Mouse (Mus musculus) macrophage (primary cell): ENCODE data around the gene Ms4a14. TPM values are rescaled to one million over a fixed set of nuclear protein-coding genes. Genes with fewer than 3 reads are reported as not detected.
"Not testable (repeated sequence)": the region's sequence is repeated elsewhere in the genome, so short reads cannot be mapped to it uniquely, and the experiment has no call there.

ENCODE experiments used
- H3K27ac ChIP-seq: fragments of 350-480 bp; formaldehyde crosslinking; 2 replicates; pipeline ENCODE4 v1.9.0; 2021
- H3K36me3 ChIP-seq: fragments of 350-480 bp; formaldehyde crosslinking; 2 replicates; pipeline ENCODE4 v1.9.0; 2021; ENCODE audit errors: inconsistent target
- H3K4me3 ChIP-seq: fragments of 350-480 bp; formaldehyde crosslinking; 2 replicates; pipeline ENCODE4 v1.9.0; 2021; ENCODE audit errors: inconsistent target
- H3K79me2 ChIP-seq: fragments of 350-480 bp; formaldehyde crosslinking; 2 replicates; pipeline ENCODE4 v1.9.0; 2021; ENCODE audit errors: inconsistent target
- WGBS: methylation state at CpG from one replicate; pipeline ENCODE4 v1.1.7; 2026; ENCODE audit warnings: inconsistent platforms; ENCODE audit not compliant: missing documents; 5-methylcytosine and 5-hydroxymethylcytosine counted together
- polyA plus RNA-seq: library from polyadenylated mRNA; stranded (reverse); fragments of 250-400 nt; gene quantifications from 3 replicates; pipeline ENCODE4 v1.2.4, GENCODE M21; 2018; ENCODE audit warnings: inconsistent platforms

Ms4a14 gene
- polyA plus RNA-seq, 1 experiment from 2014 or later, result 102 TPM

- 21% methylated on average over 9 of the region's 12 CpGs for WGBS
- Histone ChIP-seq H3K36me3 (no peaks in the 10 kb centered on the region), H3K27ac (peak overlapping the region; percentile 70), H3K4me3 (peak overlapping the region; percentile 29), H3K79me2 (no peaks in the 10 kb centered on the region)
These were observed 21.3 kb downstream of the Ms4a14 start for GRCm38 (mm10) chr19:11292990-11293389.

GRCm38 (mm10) chr19:11283773-11284172 is 30.5 kb downstream of the Ms4a14 start, which contains the start of gene Ms4a5:
Gene Ms4a5, minus strand, starts transcription at chr19:11283873.
- WGBS, result 92% methylated on average over 2 of the region's 2 CpGs
- Histone ChIP-seq H3K36me3 (no peaks in the 10 kb centered on the region), H3K27ac (no peak within 1 kb of the TSS), H3K79me2 (no peaks in the 10 kb centered on the region), H3K4me3 (no peak within 1 kb of the TSS)

- Histone ChIP-seq H3K36me3 (no peaks in the 10 kb centered on the region), H3K79me2 (no peaks in the 10 kb centered on the region), H3K27ac (no peak overlapping the region), H3K4me3 (no peak overlapping the region)
- WGBS, result 89% methylated on average over 3 of the region's 3 CpGs
These were observed 34.0 kb downstream of the Ms4a14 start for GRCm38 (mm10) chr19:11280223-11280622.

GRCm38 (mm10) chr19:11276431-11276830 is 37.8 kb downstream of the Ms4a14 start:
- Histone ChIP-seq H3K79me2 (no peaks in the 10 kb centered on the region), H3K27ac (no peak overlapping the region), H3K36me3 (no peaks in the 10 kb centered on the region), H3K4me3 (no peak overlapping the region)
- WGBS, result 93% methylated on average over 5 of the region's 5 CpGs

- Histone ChIP-seq H3K79me2 (no peaks in the 10 kb centered on the region), H3K27ac (peak overlapping the region; percentile 48), H3K36me3 (no peaks in the 10 kb centered on the region), H3K4me3 (no peak overlapping the region)
- WGBS, result 82% methylated on average over 4 of the region's 4 CpGs
These were observed 47.3 kb downstream of the Ms4a14 start for GRCm38 (mm10) chr19:11266956-11267355.

GRCm38 (mm10) chr19:11266052-11266845 is 48.0 kb downstream of the Ms4a14 start, which contains the start of gene Ms4a1:
Gene Ms4a1, minus strand, starts transcription at chr19:11266241.
- 86% methylated on average over 8 of the region's 8 CpGs for WGBS
- H3K36me3 ChIP-seq, result no peaks in the 10 kb centered on the region
- H3K4me3 ChIP-seq, result no peak within 1 kb of the TSS
- peak within 1 kb of the TSS; percentile 48 for H3K27ac ChIP-seq
- H3K79me2 ChIP-seq, result no peaks in the 10 kb centered on the region

- no peak overlapping the region for H3K4me3 ChIP-seq
- peak overlapping the region; percentile 87 for H3K27ac ChIP-seq
- 81% methylated on average over 9 of the region's 9 CpGs for WGBS
- H3K79me2 ChIP-seq, result no peaks in the 10 kb centered on the region
- H3K36me3 ChIP-seq, result no peaks in the 10 kb centered on the region
These were observed 49.6 kb downstream of the Ms4a14 start for GRCm38 (mm10) chr19:11264602-11265185.

- WGBS, result 8% methylated on average over 3 of the region's 3 CpGs
These were observed 50.7 kb downstream of the Ms4a14 start for GRCm38 (mm10) chr19:11263549-11263948.

GRCm38 (mm10) chr19:11262932-11263331 is 51.3 kb downstream of the Ms4a14 start:
- H3K4me3 ChIP-seq, result not testable (repeated sequence)

More at GRCm38 (mm10) chr19:11263549-11263948, 50.7 kb downstream of the Ms4a14 start:
- Histone ChIP-seq H3K79me2 (no peaks in the 10 kb centered on the region), H3K4me3 (no peak overlapping the region), H3K27ac (peak overlapping the region; percentile 87), H3K36me3 (no peaks in the 10 kb centered on the region)

GRCm38 (mm10) chr19:11261522-11261921 is 52.7 kb downstream of the Ms4a14 start:
- H3K27ac ChIP-seq, result peak overlapping the region; percentile 80
- H3K4me3 ChIP-seq, result no peak overlapping the region
- 0% methylated on average over 1 of the region's 2 CpGs for WGBS
- no peaks in the 10 kb centered on the region for H3K79me2 ChIP-seq
- H3K36me3 ChIP-seq, result no peaks in the 10 kb centered on the region

More at GRCm38 (mm10) chr19:11262932-11263331, 51.3 kb downstream of the Ms4a14 start:
- not testable (repeated sequence) for H3K36me3 ChIP-seq, H3K79me2 ChIP-seq
- peak overlapping the region; percentile 87 for H3K27ac ChIP-seq
- 67% methylated on average over 2 of the region's 4 CpGs for WGBS

Other genes with a start within 250 kb of the Ms4a14 start
- 0.63 TPM in 1 of 3 replicates, not detected in the others for gene Ms4a8a, start 233.4 kb downstream of the Ms4a14 start, polyA plus RNA-seq
- not detected in 3 replicates for gene 1700017D01Rik, start 183.6 kb downstream of the Ms4a14 start, polyA plus RNA-seq
- not detected in 3 replicates for gene 1700025F22Rik, start 149.1 kb downstream of the Ms4a14 start, polyA plus RNA-seq
- not detected in 3 replicates for gene Ms4a13, start 117.7 kb downstream of the Ms4a14 start, polyA plus RNA-seq
- gene Ms4a12, start 82.0 kb downstream of the Ms4a14 start, polyA plus RNA-seq, result not detected in 3 replicates
- gene Ms4a1, start 48.2 kb downstream of the Ms4a14 start, polyA plus RNA-seq, result 0.07 to 0.09 TPM in 2 of 3 replicates, not detected in the other
- gene Ms4a5, start 30.6 kb downstream of the Ms4a14 start, polyA plus RNA-seq, result not detected in 3 replicates
- gene Ms4a7, start 21.7 kb upstream of the Ms4a14 start, polyA plus RNA-seq, result 1,229 to 1,780 TPM (median 1,290 TPM) in 3 replicates
- 260 to 797 TPM (median 552 TPM) in 3 replicates for gene Ms4a4a, start 61.1 kb upstream of the Ms4a14 start, polyA plus RNA-seq
- 43.4 to 183 TPM (median 71.1 TPM) in 3 replicates for gene Ms4a4c, start 90.3 kb upstream of the Ms4a14 start, polyA plus RNA-seq
- gene Ms4a4b, start 129.1 kb upstream of the Ms4a14 start, polyA plus RNA-seq, result 2.1 to 3.8 TPM (median 3.0 TPM) in 3 replicates
- gene Ms4a6c, start 154.9 kb upstream of the Ms4a14 start, polyA plus RNA-seq, result 546 to 786 TPM (median 561 TPM) in 3 replicates
- 0.80 to 5.0 TPM (median 2.0 TPM) in 3 replicates for gene Gm8369, start 171.5 kb upstream of the Ms4a14 start, polyA plus RNA-seq
- gene Ms4a6b, start 202.1 kb upstream of the Ms4a14 start, polyA plus RNA-seq, result 182 to 404 TPM (median 188 TPM) in 3 replicates
- not detected in 3 replicates for gene Ms4a4d, start 222.3 kb upstream of the Ms4a14 start, polyA plus RNA-seq